Mouse (Mus musculus): ENCODE data around the gene Zfp473. TPM values are rescaled to one million over a fixed set of nuclear protein-coding genes. Genes with fewer than 3 reads are reported as not detected.
"Not testable (repeated sequence)": the region's sequence is repeated elsewhere in the genome, so short reads cannot be mapped to it uniquely, and the experiment has no call there.

Gene Zfp473
- 1.4 and 1.5 TPM in 2 replicates for polyA plus RNA-seq (2015; fragmentation: Nextera tagmentation; extraction: Ambion mirVana)

GRCm38 (mm10) chr7:44750950-44751349 is at the start of gene Zfp473:
Gene Zfp473, minus strand, starts transcription at chr7:44751050.
- H3K27me3 ChIP-seq (replicated peaks); H3K4me3 ChIP-seq; H3K9me3 ChIP-seq; H3K27ac ChIP-seq; H3K9ac ChIP-seq; H3K4me2 ChIP-seq; ATAC-seq (replicated peaks): not testable (repeated sequence)
- peaks cover 20% of the 10 kb centered on the region; the same call in 1 of the 2 replicates for H3K36me3 ChIP-seq (replicated peaks)
- H3K4me1 ChIP-seq = peaks cover 15% of the 10 kb centered on the region
- WGBS = 89% methylated on average over 1 of the region's 1 CpGs

DNA sequence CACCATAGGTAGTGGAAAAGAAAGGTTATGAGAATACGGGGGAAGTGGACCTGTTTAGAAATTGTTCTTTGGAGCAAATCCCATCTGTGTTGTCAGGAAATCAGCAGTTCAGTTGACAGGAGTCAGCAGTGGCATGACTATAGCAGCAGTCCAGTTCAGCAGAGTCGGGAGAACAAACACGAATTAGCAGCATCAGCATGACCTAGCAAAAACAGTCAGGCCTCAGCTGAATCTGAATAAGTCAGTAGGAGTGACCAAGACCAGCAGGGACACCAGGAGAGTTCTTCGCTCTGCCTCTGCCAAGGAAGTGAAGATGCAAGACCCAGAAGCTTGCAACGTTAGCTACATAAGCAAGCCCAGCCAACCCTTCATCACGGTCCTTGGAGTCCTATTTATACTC is 41.9 kb upstream of the Zfp473 start:
- WGBS = 86% methylated on average over 6 of the region's 6 CpGs
- no peaks in the 10 kb centered on the region for H3K36me3 ChIP-seq (replicated peaks)
- H3K9ac ChIP-seq = no peak overlapping the region

DNA sequence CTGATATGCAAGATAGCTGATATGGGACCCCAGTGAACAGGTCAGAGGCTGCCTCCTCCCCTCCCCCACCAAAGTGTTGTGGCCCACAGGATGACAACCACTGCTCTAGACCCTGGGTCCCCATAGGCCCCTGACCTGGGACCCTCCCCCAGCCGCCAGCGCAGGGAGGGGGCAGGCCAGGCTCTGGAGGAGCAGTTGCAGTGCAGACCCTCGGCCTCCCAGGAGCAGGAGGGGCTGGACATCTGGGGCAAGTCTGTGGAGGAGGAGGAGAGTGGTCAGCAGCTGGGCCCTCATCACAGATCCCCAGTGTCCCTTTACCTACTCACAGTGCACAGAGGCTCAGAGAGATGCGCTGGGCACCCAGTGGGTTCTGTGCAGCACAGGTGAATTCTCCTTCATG is 39.2 kb upstream of the Zfp473 start:
- H3K4me3 ChIP-seq = no peak overlapping the region
- no peak overlapping the region for H3K9ac ChIP-seq
- WGBS = 69% methylated on average over 4 of the region's 4 CpGs
- no peaks in the 10 kb centered on the region for H3K27me3 ChIP-seq (replicated peaks)
- H3K27ac ChIP-seq = no peak overlapping the region
- no peaks in the 10 kb centered on the region for H3K9me3 ChIP-seq
- no peak for ATAC-seq (replicated peaks)
- no peaks in the 10 kb centered on the region for H3K36me3 ChIP-seq (replicated peaks)
- H3K4me1 ChIP-seq = no peaks in the 10 kb centered on the region
- H3K4me2 ChIP-seq = no peak overlapping the region

More for the DNA sequence above, 41.9 kb upstream of the Zfp473 start:
- Histone ChIP-seq H3K4me2 (no peak overlapping the region), H3K9me3 (no peaks in the 10 kb centered on the region), H3K4me3 (no peak overlapping the region), H3K27me3 (replicated peaks) (no peaks in the 10 kb centered on the region), H3K4me1 (no peaks in the 10 kb centered on the region), H3K27ac (no peak overlapping the region)
- no peak for ATAC-seq (replicated peaks)

DNA sequence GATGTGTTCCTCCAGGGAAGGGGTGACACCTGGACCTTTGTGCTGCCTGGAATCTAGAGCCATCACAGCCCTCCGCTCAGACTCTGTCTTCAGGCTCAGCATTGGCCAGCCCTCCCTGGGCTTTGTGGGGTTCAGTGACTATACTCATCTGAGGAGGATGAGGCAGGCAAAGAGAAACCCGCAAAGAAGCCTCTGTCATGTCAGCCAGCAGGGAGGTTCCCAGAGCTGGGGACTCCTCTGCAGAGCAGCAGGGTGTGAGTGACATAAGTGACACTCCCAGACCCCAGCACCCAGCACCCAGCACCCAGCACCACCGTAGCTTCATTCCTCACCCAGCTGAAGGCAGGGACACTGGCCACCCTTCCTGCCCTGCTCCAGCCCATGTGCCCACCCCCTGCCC is 38.7 kb upstream of the Zfp473 start:
- H3K36me3 ChIP-seq (replicated peaks) = no peaks in the 10 kb centered on the region
- H3K9me3 ChIP-seq = no peaks in the 10 kb centered on the region
- H3K4me3 ChIP-seq = no peak overlapping the region
- no peaks in the 10 kb centered on the region for H3K4me1 ChIP-seq
- H3K27ac ChIP-seq = no peak overlapping the region
- 79% methylated on average over 3 of the region's 3 CpGs for WGBS
- ATAC-seq (replicated peaks) = no peak
- no peaks in the 10 kb centered on the region for H3K27me3 ChIP-seq (replicated peaks)
- no peak overlapping the region for H3K4me2 ChIP-seq
- H3K9ac ChIP-seq = no peak overlapping the region

- no peaks in the 10 kb centered on the region for H3K4me1 ChIP-seq
- H3K9ac ChIP-seq = no peak overlapping the region
- no peaks in the 10 kb centered on the region for H3K27me3 ChIP-seq (replicated peaks)
- ATAC-seq (replicated peaks) = no peak
- H3K36me3 ChIP-seq (replicated peaks) = no peaks in the 10 kb centered on the region
- no peak overlapping the region for H3K4me2 ChIP-seq
- H3K27ac ChIP-seq = no peak overlapping the region
- no peaks in the 10 kb centered on the region for H3K9me3 ChIP-seq
- 92% methylated on average over 8 of the region's 8 CpGs for WGBS
- no peak overlapping the region for H3K4me3 ChIP-seq
Measured at GRCm38 (mm10) chr7:44780101-44780500, 29.3 kb upstream of the Zfp473 start.

GRCm38 (mm10) chr7:44776849-44777498 is 26.1 kb upstream of the Zfp473 start:
- no peak overlapping the region for H3K27ac ChIP-seq
- H3K27me3 ChIP-seq (replicated peaks) = no peaks in the 10 kb centered on the region
- H3K9ac ChIP-seq = no peak overlapping the region
- no peaks in the 10 kb centered on the region; the same call in 1 of the 2 replicates for H3K36me3 ChIP-seq (replicated peaks)
- no peaks in the 10 kb centered on the region for H3K4me1 ChIP-seq
- H3K9me3 ChIP-seq = no peaks in the 10 kb centered on the region
- 95% methylated on average over 9 of the region's 9 CpGs for WGBS
- ATAC-seq (replicated peaks) = no peak
- no peak overlapping the region for H3K4me2 ChIP-seq
- no peak overlapping the region for H3K4me3 ChIP-seq

DNA sequence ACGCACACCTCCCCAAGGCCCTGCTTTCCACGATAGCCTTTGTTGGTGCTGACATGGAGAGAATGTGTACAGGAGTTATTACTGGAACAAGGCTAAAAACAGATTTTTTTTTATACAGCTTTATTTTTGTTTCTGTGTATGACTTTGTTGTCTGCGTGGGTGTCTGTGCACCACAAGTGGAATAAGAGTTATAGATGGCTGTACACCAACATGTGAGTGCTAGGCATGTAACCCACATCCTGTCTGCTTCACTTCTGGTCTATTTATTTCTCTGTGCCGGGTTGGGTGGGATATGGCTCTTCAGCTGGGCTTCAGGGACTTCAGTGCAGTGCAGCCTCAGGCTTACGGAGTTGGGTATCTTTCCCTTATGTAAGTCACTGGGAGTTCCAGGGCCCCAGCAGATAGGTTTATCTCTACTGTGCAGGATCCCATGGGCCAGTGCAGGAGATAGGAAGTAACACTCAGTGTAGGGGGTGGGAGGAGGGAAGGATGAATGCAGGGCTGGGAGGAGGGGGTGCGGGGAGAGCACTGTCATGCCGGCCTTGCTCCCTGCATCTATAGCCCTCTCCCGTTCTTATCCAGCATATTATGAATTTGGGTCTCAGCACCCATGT is 21.8 kb upstream of the Zfp473 start:
- ATAC-seq (replicated peaks) = no peak
- peaks cover 11% of the 10 kb centered on the region for H3K36me3 ChIP-seq (replicated peaks)
- H3K4me2 ChIP-seq = no peak overlapping the region
- H3K4me1 ChIP-seq = no peaks in the 10 kb centered on the region
- WGBS = 92% methylated on average over 8 of the region's 8 CpGs
- no peak overlapping the region for H3K4me3 ChIP-seq
- no peak overlapping the region for H3K27ac ChIP-seq
- no peaks in the 10 kb centered on the region for H3K9me3 ChIP-seq
- H3K9ac ChIP-seq = no peak overlapping the region
- no peaks in the 10 kb centered on the region for H3K27me3 ChIP-seq (replicated peaks)

DNA sequence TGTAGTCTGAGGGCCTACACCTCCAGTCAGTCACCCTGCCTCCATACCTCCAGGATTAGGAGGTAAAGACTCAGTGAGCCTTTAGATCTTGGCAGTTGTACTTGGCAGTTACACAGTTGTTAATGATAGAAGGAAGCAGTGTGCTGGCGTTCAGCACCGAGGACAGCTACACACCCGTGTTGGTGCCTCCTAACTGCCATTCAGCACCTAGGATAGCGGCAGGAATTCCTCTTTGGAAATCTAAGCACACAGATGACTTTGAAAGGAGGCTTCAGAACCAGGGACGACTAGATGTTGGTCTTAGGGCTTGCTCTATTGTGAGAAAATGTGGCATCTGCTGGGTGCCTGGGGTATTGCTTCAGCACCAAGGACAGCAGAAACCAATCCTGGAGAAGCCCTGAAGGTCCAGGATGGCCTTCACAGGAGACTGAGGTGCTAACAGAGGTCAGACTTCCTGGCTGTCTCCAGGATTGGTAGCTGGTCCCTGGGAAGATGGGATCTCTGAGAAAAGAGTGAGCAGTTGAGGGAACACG is 19.3 kb upstream of the Zfp473 start:
- Histone ChIP-seq H3K36me3 (replicated peaks) (peaks cover 11% of the 10 kb centered on the region), H3K4me2 (no peak overlapping the region), H3K27me3 (replicated peaks) (no peaks in the 10 kb centered on the region), H3K9me3 (no peaks in the 10 kb centered on the region), H3K9ac (no peak overlapping the region), H3K4me1 (no peaks in the 10 kb centered on the region), H3K4me3 (no peak overlapping the region), H3K27ac (no peak overlapping the region)
- 16% methylated on average over 6 of the region's 6 CpGs for WGBS
- no peak for ATAC-seq (replicated peaks)

DNA sequence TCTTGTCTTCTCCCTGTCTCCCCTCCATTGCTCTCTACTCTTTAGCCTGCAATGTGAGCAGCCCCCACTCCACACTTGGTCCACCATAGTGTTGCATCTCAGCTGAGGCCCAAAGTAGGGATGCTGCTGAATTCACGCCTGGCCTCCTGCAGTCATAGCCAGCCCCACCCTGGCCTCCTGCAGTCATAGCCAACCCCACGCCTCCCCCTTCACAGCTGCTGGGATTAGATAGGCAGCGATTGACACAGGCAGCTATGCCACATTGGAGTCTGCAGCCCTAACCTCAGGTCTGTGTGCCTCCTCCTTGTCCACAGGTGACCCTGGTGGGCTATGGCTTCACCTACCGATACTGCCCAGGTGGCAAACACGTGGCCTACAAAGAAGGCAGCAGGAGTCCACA is 17.3 kb upstream of the Zfp473 start:
- H3K4me1 ChIP-seq = no peaks in the 10 kb centered on the region
- H3K4me3 ChIP-seq = no peak overlapping the region
- no peak for ATAC-seq (replicated peaks)
- no peaks in the 10 kb centered on the region for H3K27me3 ChIP-seq (replicated peaks)
- WGBS = 91% methylated on average over 5 of the region's 5 CpGs
- H3K4me2 ChIP-seq = no peak overlapping the region
- peaks cover 15% of the 10 kb centered on the region for H3K36me3 ChIP-seq (replicated peaks)
- no peak overlapping the region for H3K27ac ChIP-seq
- H3K9me3 ChIP-seq = no peaks in the 10 kb centered on the region
- H3K9ac ChIP-seq = no peak overlapping the region

DNA sequence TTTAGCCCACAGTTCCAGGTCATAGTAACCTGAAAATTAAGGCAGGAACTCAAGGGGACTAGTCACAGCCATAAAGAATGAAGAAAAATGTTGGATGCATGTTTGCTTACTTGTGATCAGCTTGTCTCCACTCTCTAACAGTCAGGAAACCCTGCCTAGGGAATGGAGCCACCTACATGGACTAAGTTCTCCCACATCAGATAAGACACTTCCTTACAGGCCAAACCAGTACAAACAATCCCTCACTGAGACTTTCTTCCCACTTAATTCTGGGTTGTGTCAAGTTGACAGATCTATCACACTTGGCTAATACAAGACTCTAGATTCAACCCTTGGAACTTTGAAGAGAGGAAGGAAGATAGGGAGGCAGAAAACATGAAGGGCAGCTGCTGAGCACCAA is 9.5 kb upstream of the Zfp473 start:
- H3K27me3 ChIP-seq (replicated peaks) = no peaks in the 10 kb centered on the region
- no peaks in the 10 kb centered on the region for H3K9me3 ChIP-seq
- H3K4me3 ChIP-seq = no peak overlapping the region
- no peak for ATAC-seq (replicated peaks)
- no peak overlapping the region for H3K9ac ChIP-seq
- H3K27ac ChIP-seq = no peak overlapping the region
- peaks cover 18% of the 10 kb centered on the region; the same call in 1 of the 2 replicates for H3K36me3 ChIP-seq (replicated peaks)
- no peak overlapping the region for H3K4me2 ChIP-seq
- no peaks in the 10 kb centered on the region for H3K4me1 ChIP-seq

DNA sequence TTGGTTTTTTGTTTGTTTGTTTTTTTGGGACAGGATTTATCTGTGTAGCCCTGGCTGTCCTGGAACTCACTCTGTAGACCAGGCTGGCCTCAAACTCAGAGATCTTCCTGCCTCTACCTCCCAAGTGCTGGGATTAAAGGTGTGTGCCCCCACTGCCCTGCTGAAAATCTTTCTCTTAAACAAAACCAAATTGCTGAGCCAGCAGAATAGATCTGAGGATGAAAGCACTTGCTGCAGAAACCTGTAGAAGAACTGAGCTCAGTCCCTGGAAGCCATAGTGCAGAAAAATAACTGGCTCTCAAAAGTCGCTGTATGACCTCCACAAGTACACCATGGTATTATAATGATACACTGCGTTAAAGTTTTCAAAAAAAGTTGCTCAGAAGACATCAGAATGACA is 6.3 kb upstream of the Zfp473 start:
- 96% methylated on average over 2 of the region's 2 CpGs for WGBS
- Histone ChIP-seq H3K4me2 (no peak overlapping the region), H3K27ac (no peak overlapping the region), H3K9ac (no peak overlapping the region), H3K27me3 (replicated peaks) (no peaks in the 10 kb centered on the region), H3K36me3 (replicated peaks) (peaks cover 28% of the 10 kb centered on the region; the same call in 1 of the 2 replicates), H3K4me3 (no peak overlapping the region), H3K9me3 (no peaks in the 10 kb centered on the region), H3K4me1 (no peaks in the 10 kb centered on the region)
- ATAC-seq (replicated peaks) = no peak

DNA sequence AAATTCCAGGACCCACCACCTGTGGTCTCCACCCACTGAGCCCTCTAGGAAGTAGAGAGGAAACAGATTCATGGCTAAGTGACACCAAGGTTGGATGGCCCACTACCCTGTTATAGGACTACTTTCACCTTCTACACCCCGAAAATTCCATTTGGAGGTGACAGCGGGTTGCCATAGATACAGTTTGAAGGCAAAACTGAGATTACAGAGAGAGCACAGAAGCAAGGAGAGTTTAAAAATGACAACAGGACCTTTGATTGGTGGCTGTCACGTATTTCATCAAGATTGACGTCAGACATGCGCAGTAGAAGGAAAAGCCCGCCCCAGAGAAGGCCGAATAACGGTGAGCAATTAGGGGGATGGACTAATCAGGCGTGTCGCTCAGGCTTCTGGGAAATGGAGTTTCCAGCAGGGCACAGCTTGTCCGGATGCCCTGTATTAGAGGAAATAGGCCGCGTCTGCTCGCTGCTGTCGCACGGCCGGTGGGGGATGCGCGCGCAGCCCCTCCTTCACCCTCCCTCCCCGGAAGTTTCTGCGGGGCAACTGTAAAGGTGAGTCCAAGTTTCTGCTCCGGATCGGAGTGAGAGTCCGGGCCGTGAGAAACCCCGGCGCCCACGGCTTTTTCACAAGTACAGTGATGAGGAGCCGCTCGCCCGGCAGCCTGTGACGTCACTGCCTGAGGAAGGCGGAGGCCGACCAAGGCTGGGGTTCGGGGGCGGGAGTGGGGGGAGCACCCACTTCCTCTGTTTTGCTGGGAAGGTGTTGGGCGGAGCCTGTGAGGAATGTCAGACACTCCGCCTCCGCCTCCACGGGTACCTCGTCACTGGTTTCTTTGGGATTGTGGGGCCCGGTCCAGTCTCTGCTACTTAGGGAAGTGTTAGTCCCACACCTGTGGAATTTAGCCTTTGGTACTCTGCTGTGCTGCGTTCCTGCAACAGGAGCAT is 2.5 kb downstream of the Zfp473 start, which contains the start of gene Vrk3:
TSS of gene Vrk3 (plus strand) at position 313 of the 944 bp plus-strand sequence.
- ATAC-seq (replicated peaks) = peak; percentile 96
- Histone ChIP-seq H3K27ac (peak within 1 kb of the TSS; percentile 73), H3K4me1 (peaks cover 25% of the 10 kb centered on the region), H3K36me3 (replicated peaks) (no peaks in the 10 kb centered on the region), H3K9me3 (no peaks in the 10 kb centered on the region), H3K4me3 (peak within 1 kb of the TSS; percentile 53), H3K27me3 (replicated peaks) (no peaks in the 10 kb centered on the region), H3K9ac (peak within 1 kb of the TSS; percentile 36), H3K4me2 (peak within 1 kb of the TSS; percentile 62)
- under 1% methylated on average over 44 of the region's 44 CpGs for WGBS

Measured in midbrain, embryonic 15.5 days (tissue).